9 mouse cellular contexts compared by ENCODE assay signal in the genomic region with DNA sequence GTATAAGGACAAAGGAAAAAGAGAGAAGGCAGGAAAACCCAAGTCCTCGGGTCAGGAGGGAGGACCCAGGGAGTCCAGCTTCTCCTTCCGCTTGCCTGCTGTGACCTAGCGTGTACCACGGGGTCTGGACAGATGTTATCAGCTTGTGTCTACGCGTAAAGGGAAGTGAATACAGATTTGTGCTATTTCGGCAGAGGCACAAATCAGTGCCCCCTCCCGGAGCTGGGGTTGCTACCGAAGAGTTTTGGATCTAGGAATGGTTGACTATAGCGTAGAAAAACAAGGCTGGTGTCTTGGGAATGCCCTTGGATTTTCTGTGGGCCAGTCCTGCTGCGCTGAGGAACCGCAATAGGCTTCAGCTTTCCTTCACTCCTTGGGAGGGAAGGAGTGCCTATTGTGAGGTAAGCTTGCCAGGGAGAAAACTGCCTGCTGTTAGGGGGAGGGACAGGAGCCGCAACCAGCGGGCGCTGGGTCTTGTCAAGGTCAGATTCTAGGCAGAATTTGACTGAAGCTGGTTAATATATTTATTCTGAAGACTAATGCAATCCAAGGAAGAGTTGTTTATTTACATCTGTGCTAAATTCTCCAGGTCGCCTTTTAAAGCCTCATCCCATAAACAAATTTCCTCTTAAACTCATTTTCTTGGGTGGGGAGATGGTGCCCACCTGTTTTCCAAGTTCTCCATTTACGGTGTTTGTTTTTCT. TPM values are rescaled to one million over a fixed set of nuclear protein-coding genes. Genes with fewer than 3 reads are reported as not detected.
DNase-seq lines count a peak whose midpoint lies in the region; ATAC-seq and TF ChIP-seq lines count a peak whose summit lies in the region.
"Had no signal": no experiment of that assay in that cellular context is flagged by ENCODE, and none has a peak within 500 bp of the region (broad histone marks: within the 10 kb centered on the region; RNA-seq: fewer than 3 reads in every experiment).

No protein-coding gene starts in this region.

- peak overlapping the region; percentile 68 for H3K9ac ChIP-seq in ES-E14 (ENCODE audit: insufficient read depth, low read depth, low read length, poor library complexity, severe bottlenecking)
- H3K9ac ChIP-seq in forebrain, embryonic 15.5 days (replicated peaks), result peak overlapping the region; percentile 34

- H3K4me2 ChIP-seq in forebrain, embryonic 15.5 days (replicated peaks), result peak overlapping the region; percentile 45

- no peaks in the 10 kb centered on the region for H3K9me3 ChIP-seq in ES-E14 (ENCODE audit: control insufficient read depth, insufficient read depth, low read depth, low read length)
- H3K9me3 ChIP-seq in forebrain, embryonic 15.5 days, result no peaks in the 10 kb centered on the region

- H3K4me3 ChIP-seq in ES-E14 (ENCODE audit: insufficient read depth in 1 of 2, low read depth in 1 of 2, low read length in 2 of 2, poor library complexity in 1 of 2, severe bottlenecking in 1 of 2), result peak overlapping the region; percentile 57 to 68
- peak overlapping the region; percentile 32 for H3K4me3 ChIP-seq in forebrain, embryonic 15.5 days
- peak overlapping the region; percentile 40 for H3K4me3 ChIP-seq in layer of hippocampus, adult 2 months
- H3K4me3 ChIP-seq in olfactory bulb, adult 2 months (ENCODE audit: insufficient read depth, low read depth, low read length), result peak overlapping the region; percentile 36
- H3K4me3 ChIP-seq: erythroblast, embryonic 14.5 days had no signal

- peak overlapping the region; percentile 90 for H3K27ac ChIP-seq in ES-E14 (ENCODE audit: insufficient read depth, low read depth, low read length, poor library complexity, severe bottlenecking)
- peak overlapping the region; percentile 66 for H3K27ac ChIP-seq in forebrain, embryonic 15.5 days (replicated peaks)
- peak overlapping the region; percentile 89 for H3K27ac ChIP-seq in layer of hippocampus, adult 2 months
- H3K27ac ChIP-seq in olfactory bulb, adult 2 months (ENCODE audit: insufficient read depth, low read depth, low read length), result peak overlapping the region; percentile 85

- H3K36me3 ChIP-seq in ES-E14 (ENCODE audit: control insufficient read depth, insufficient read depth, low read length, poor library complexity, severe bottlenecking), result no peaks in the 10 kb centered on the region
- H3K36me3 ChIP-seq in forebrain, embryonic 15.5 days, result no peaks in the 10 kb centered on the region; the same call in 1 of the 2 replicates

- TF ChIP-seq POLR2A in olfactory bulb, adult 2 months (IDR thresholded peaks at IDR 0.05; ENCODE audit: insufficient read depth, low read depth, low read length), result no peak

- 8% methylated on average over 17 of the region's 17 CpGs for WGBS in forebrain, embryonic 15.5 days
- 8% methylated on average over 17 of the region's 17 CpGs for WGBS in olfactory bulb, adult 2 months

- peaks cover 6 to 11% of the 10 kb centered on the region in 2 experiments for H3K4me1 ChIP-seq in ES-E14 (ENCODE audit: control insufficient read depth in 2 of 2, insufficient read depth in 2 of 2, low read length in 2 of 2, poor library complexity in 1 of 2)
- H3K4me1 ChIP-seq in forebrain, embryonic 15.5 days, result peaks cover 20% of the 10 kb centered on the region
- H3K4me1 ChIP-seq in olfactory bulb, adult 2 months (ENCODE audit: control insufficient read depth, insufficient read depth, low read length), result peaks cover 6% of the 10 kb centered on the region

- TF ChIP-seq CTCF in layer of hippocampus, adult 2 months (conservative IDR thresholded peaks at IDR 0.05), result no peak
- TF ChIP-seq CTCF in olfactory bulb, adult 2 months (IDR thresholded peaks at IDR 0.05; ENCODE audit: insufficient read depth, low read depth, low read length), result no peak

- intact Hi-C loops in heart, postnatal 36 days (cut with DNase I), result loop anchor here (5.0 kb wide), 1 partner anchor 178 kb away; a partner anchor contains a TSS

- in situ Hi-C loops in ES-E14 (cut with MboI; ENCODE audit: low sequenced_read_pairs in 2 of 2, unreplicated experiment in 2 of 2), result no loop called here

- no peak for DNase-seq in ES-E14 (ENCODE audit: low read depth, low spot score)
- peak; percentile 22 for DNase-seq in c-Kit-positive CD71-negative TER-119-negative erythroid progenitor cells, embryonic 14.5 days (ENCODE audit: low read depth)
- DNase-seq in heart, postnatal 36 days, result peak; percentile 49 to 62
- DNase-seq in layer of hippocampus, adult 2 months (ENCODE audit: low spot score in 2 of 2), result peak in 1 of 2 experiments; percentile 16
- peak; percentile 73 for DNase-seq in lung, postnatal 10 days

- ATAC-seq in forebrain, embryonic 15.5 days (replicated peaks), result peak; percentile 88
- ATAC-seq in megakaryocyte-erythroid progenitor cell, adult 5-6 weeks (replicated peaks; ENCODE audit: low FRiP score, low TSS enrichment, poor library complexity, severe bottlenecking), result no peak

- H3K27me3 ChIP-seq in forebrain, embryonic 15.5 days, result no peaks in the 10 kb centered on the region

TF ChIP-seq in ES-E14, 5 proteins besides CTCF, POLR2A, EP300 and RAD21:
- TF ChIP-seq HCFC1 (IDR thresholded peaks at IDR 0.05; ENCODE audit: borderline replicate concordance, insufficient read depth, low read length), result no peak
- no peak for TF ChIP-seq ZNF384 (IDR thresholded peaks at IDR 0.05; ENCODE audit: low read depth, low read length)
- TF ChIP-seq ZC3H11A (IDR thresholded peaks at IDR 0.05; ENCODE audit: borderline replicate concordance, low read depth, low read length), result no peak

RNA-seq across cellular contexts. Expression of a gene that starts 46.4 kb away (rescaled TPM):
- total RNA-seq in ES-E14 (2012; rRNA removed), result 0.95 and 2.3 TPM in 2 replicates
- polyA plus RNA-seq in forebrain, embryonic 15.5 days (2015; fragmentation: Nextera tagmentation; extraction: Ambion mirVana), result 34.1 and 39.5 TPM in 2 replicates
- 1 to 10 TPM; 6.3 to 7.1 TPM for total RNA-seq in heart, postnatal 36 days (2021)
- 10 to 100 TPM; 71.8 to 77.6 TPM for total RNA-seq in layer of hippocampus, adult 2 months (2021)
- not detected in 2 replicates for polyA plus RNA-seq in olfactory bulb, adult 2 months (2012; ENCODE audit: insufficient read depth, insufficient read length, low replicate concordance, missing spikeins)
- not detected in 2 replicates for total RNA-seq in megakaryocyte-erythroid progenitor cell, adult 5-6 weeks (2014; fragmentation: Nextera tagmentation)
- not detected in 2 replicates for total RNA-seq in megakaryocyte-erythroid progenitor cell, adult 5-6 weeks (2017)
- polyA plus RNA-seq: erythroblast, embryonic 14.5 days had no signal

Comparison
In these comparisons a context has a peak if more than half of its experiments do, and no peak if none do; other contexts are left out.
1. RNA of a gene that starts 46.4 kb away (total RNA-seq): 71.8 to 77.6 TPM in layer of hippocampus, adult 2 months; 6.3 to 7.1 TPM in heart, postnatal 36 days, 0.95 to 2.3 TPM in ES-E14 and not detected in megakaryocyte-erythroid progenitor cell, adult 5-6 weeks; every median in the first group is over 4 times any median in the second.
2. Peak in every context shown above with its lines, with median percentiles within 50 percentile points of each other: H3K27ac ChIP-seq and H3K4me3 ChIP-seq.